Mouse (Mus musculus) spleen, adult 2 months (tissue): Measurements from ENCODE around the gene Mars.

Experiments used
- CTCF ChIP-seq: fragments of 200-500 bp; IDR thresholded peaks from 2 replicates; pipeline ENCODE4 v1.5.1; 2011; ENCODE audit warnings: mild to moderate bottlenecking, inconsistent platforms; ENCODE audit not compliant: insufficient read depth, insufficient read length, insufficient replicate concordance; ENCODE audit errors: extremely low read depth
- POLR2A ChIP-seq: fragments of 200-500 bp; IDR thresholded peaks from 2 replicates; pipeline ENCODE4 v1.6.1; 2011; ENCODE audit warnings: low read depth, low read length, inconsistent platforms

DNA sequence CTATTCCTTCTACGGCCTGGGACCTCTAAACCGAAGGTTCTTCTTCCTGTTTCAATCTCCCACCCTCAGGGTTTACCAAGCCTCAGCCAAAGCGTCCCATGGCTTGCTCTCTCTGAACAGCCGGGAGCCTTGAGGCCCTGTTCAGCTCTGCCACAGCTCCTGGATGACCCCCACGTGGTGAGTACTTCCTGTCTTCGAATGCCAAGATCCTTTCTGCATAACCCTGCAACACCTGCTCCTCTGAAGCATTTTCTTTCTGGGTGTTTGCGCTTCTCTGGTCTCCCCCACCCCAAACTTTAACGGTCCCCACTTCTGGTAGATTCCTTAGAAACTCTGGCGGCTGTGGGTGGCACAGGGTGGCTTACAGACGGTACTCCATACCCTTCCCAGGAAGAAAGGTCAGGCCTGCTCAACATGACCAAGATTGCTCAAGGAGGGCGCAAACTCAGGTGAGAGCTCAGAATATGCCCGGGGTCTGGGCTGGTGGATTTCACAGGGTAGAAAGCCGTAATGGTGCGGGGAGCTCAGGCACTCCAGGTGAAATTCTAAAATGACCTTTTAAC, 13.9 kb upstream of the Mars start:
- TF ChIP-seq CTCF = no peak
- no peak for TF ChIP-seq POLR2A
